Mouse (Mus musculus) CH12.LX (cell line): ENCODE measurements around the gene B3gnt8.
A peak's percentile ranks its signal among the peaks of the same experiment; 100 is the strongest.

Experiments used
- CTCF ChIP-seq, 2 experiments: IDR thresholded peaks in 1 of 2; conservative IDR thresholded peaks in 1 of 2; 2 replicates each; pipeline ENCODE4 v1.5.1; 2011 to 2012; ENCODE audit warnings: low read depth in 2 of 2, low read length in 2 of 2, improper control_type of control experiment in 1 of 2, inconsistent platforms in 1 of 2, mild to moderate bottlenecking in 1 of 2, moderate library complexity in 1 of 2
- E2F4 ChIP-seq: IDR thresholded peaks from 2 replicates; pipeline ENCODE4 v1.6.1; 2011; ENCODE audit warnings: low read depth, low read length, improper control_type of control experiment; ENCODE audit not compliant: insufficient replicate concordance
- EP300 ChIP-seq: IDR thresholded peaks from 2 replicates; pipeline ENCODE4 v1.6.1; 2011; ENCODE audit warnings: low read length, improper control_type of control experiment
- JUND ChIP-seq: conservative IDR thresholded peaks from 2 replicates; pipeline ENCODE4 v1.6.1; 2011; ENCODE audit warnings: low read depth, low read length, improper control_type of control experiment
- MAX ChIP-seq: IDR thresholded peaks from 2 replicates; pipeline ENCODE4 v1.6.1; 2011; ENCODE audit warnings: low read length, improper control_type of control experiment
- MEF2A ChIP-seq: IDR thresholded peaks from 2 replicates; pipeline ENCODE4 v1.6.1; 2014; ENCODE audit warnings: low read depth, mild to moderate bottlenecking, inconsistent platforms, low read length, improper control_type of control experiment, borderline replicate concordance
- POLR2A ChIP-seq: IDR thresholded peaks from 2 replicates; pipeline ENCODE4 v1.6.1; 2011; ENCODE audit warnings: low read depth, mild to moderate bottlenecking, improper control_type of control experiment, low read length
- TBP ChIP-seq: conservative IDR thresholded peaks from 2 replicates; pipeline ENCODE4 v1.6.1; 2011; ENCODE audit warnings: low read depth, low read length, improper control_type of control experiment
- TCF12 ChIP-seq: IDR thresholded peaks from 2 replicates; pipeline ENCODE4 v1.6.1; 2014; ENCODE audit warnings: low read depth, mild to moderate bottlenecking, inconsistent platforms, low read length, improper control_type of control experiment
- USF1 ChIP-seq: IDR thresholded peaks from 2 replicates; pipeline ENCODE4 v1.6.1; 2014; ENCODE audit warnings: low read depth, mild to moderate bottlenecking, inconsistent platforms, low read length, improper control_type of control experiment
- ZKSCAN1 ChIP-seq: IDR thresholded peaks from 2 replicates; pipeline ENCODE4 v1.6.1; 2012; ENCODE audit warnings: low read depth, inconsistent platforms, low read length, improper control_type of control experiment, borderline replicate concordance

GRCm38 (mm10) chr7:25599663-25600062, 26.8 kb upstream of the B3gnt8 start:
- no peak for TF ChIP-seq MEF2A
- TF ChIP-seq USF1: no peak
- no peak for TF ChIP-seq JUND
- TF ChIP-seq TBP: no peak
- TF ChIP-seq CTCF (conservative IDR thresholded peaks at IDR 0.05 in 1 of 2, IDR thresholded peaks at IDR 0.05 in 1 of 2; ENCODE audit: low read depth in 2 of 2, low read length in 2 of 2): peak; percentile 91 to 92
- TF ChIP-seq E2F4: no peak
- no peak for TF ChIP-seq MAX
- no peak for TF ChIP-seq EP300
- TF ChIP-seq ZKSCAN1: no peak
- TF ChIP-seq TCF12: no peak
- no peak for TF ChIP-seq POLR2A
